27 mouse cellular contexts compared by ENCODE assay signal in the genomic region with DNA sequence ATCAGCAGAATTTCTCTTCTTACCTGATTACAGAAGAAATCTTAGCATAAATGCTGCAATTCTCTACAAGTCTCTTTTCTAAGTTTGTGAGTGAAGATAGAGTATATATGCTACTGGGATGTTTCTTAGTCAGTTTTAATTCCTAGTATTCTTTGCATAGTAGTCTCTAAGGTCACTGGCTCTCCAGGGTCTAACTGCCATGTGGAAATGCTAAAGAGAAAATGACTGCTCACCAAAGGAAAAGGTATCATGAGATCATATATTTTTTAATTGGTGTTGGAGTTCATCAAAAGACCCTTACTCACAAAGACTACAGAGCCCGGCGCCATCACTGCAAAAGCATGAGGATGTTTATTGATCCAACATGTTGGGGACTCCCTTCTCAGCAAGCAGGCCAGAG. TPM values are rescaled to one million over a fixed set of nuclear protein-coding genes. Genes with fewer than 3 reads are reported as not detected.
"Had no signal": no experiment of that assay in that cellular context is flagged by ENCODE, and none has a peak within 500 bp of the region (broad histone marks: within the 10 kb centered on the region; RNA-seq: fewer than 3 reads in every experiment).

A gene (minus strand): TSS at position 101 of the 400 bp plus-strand sequence.

- ATAC-seq: liver, embryonic 12.5 days; liver, postnatal 0 days; lung, postnatal 0 days; midbrain, embryonic 13.5 days; midbrain, embryonic 15.5 days; midbrain, embryonic 16.5 days had no signal

- DNase-seq: left cerebral cortex, postnatal 4 days; liver; liver, embryonic 13.5 days; liver, postnatal 0 days; lung, adult 18-20 months; lung, adult 2 months; lung, embryonic 14.5 days; lung, postnatal 10 days; lung, postnatal 14 days; lung, postnatal 36 days; lung, postnatal 4 days; midbrain, embryonic 14.5 days had no signal

RNA-seq across cellular contexts. Expression of the gene that starts here (rescaled TPM):
- total RNA-seq: left cerebral cortex, adult 8-10 months; left cerebral cortex, postnatal 10 days; left cerebral cortex, postnatal 14 days; left cerebral cortex, postnatal 25 days; left cerebral cortex, postnatal 36 days; left cerebral cortex, postnatal 4 days; liver, adult 2 months; megakaryocyte progenitor cell, adult 5-6 weeks; megakaryocyte-erythroid progenitor cell, adult 5-6 weeks; midbrain, postnatal 0 days; monocyte, adult 5-6 weeks had no signal
